Mouse (Mus musculus): Measurements from ENCODE around the gene Rhcg.

DNA sequence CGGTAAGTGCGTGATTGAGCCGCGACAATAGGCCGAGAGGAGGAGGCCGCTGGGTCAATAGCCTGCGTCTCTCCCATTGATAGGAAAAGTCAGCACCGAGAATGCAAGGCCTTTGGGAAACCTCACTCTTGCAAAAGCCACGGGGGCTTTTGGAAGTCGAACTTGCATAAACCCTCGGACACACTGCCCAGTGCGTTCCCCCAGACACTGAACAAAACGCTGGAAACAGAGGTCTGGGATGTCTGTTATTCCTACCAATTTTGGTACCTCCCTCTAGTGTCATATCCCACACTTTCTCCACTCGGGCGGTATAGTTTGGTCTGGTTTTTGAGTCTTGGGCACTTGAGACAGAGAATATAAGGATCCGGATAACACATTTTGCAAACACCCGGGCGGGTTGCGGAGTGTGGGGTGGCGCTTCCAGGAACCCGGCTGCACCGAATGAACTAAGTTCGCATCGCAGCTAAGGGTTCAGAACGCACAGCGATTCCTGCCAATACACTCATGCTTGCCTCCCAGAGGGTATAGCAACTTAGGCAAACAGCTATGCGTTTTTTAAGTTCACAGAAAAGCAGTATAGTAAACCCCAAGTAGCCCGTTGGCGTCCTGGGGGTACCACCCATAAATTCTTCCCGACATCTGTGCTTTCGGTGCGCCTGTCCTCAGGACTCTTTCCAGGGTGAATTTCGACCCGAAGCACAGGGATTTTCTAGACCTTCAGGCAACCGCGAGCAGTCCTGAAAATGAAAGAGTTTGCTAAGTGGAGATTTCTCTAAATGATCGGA is 73.0 kb downstream of the Rhcg start:
- TF ChIP-seq ZC3H11A (IDR thresholded peaks at IDR 0.05; ENCODE audit: borderline replicate concordance, low read depth, low read length), result no peak
- TF ChIP-seq MAFK (IDR thresholded peaks at IDR 0.05; ENCODE audit: insufficient read depth, low read depth, low read length), result no peak
